ENCODE assay signal across 9 mouse cellular contexts in the genomic region with DNA sequence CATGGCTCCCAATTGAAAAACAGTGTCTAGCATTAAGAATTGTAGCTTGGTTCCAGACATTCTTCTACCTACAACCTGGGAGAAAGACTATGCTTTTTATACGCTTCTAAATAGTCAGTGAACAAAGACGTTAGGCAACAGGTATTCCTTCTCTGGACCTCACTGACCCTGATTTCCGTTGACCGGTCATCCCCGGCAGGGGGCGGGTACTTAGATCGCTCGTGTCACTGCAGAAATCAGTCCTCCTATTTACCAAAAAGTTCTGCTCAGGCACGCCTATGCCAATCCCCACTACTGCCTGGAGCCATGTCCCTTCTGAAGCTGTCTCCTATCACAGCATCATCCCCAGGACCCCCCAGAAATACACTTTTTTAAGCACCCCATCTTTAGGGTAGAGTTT. TPM values are rescaled to one million over a fixed set of nuclear protein-coding genes. Genes with fewer than 3 reads are reported as not detected.
DNase-seq lines count a peak whose midpoint lies in the region; ATAC-seq and TF ChIP-seq lines count a peak whose summit lies in the region.
"Had no signal": no experiment of that assay in that cellular context is flagged by ENCODE, and none has a peak within 500 bp of the region (broad histone marks: within the 10 kb centered on the region; RNA-seq: fewer than 3 reads in every experiment).

A gene (minus strand): TSS at position 96 of the 400 bp plus-strand sequence.

- peaks cover 34% of the 10 kb centered on the region for H3K4me1 ChIP-seq in embryonic facial prominence, embryonic 13.5 days
- H3K4me1 ChIP-seq in heart, postnatal 0 days (ENCODE audit: control insufficient read depth, insufficient read depth): peaks cover 7% of the 10 kb centered on the region; the same call in 1 of the 2 replicates

- H3K36me3 ChIP-seq in embryonic facial prominence, embryonic 13.5 days: no peaks in the 10 kb centered on the region
- no peaks in the 10 kb centered on the region for H3K36me3 ChIP-seq in heart, postnatal 0 days (replicated peaks; ENCODE audit: control insufficient read depth, insufficient read depth, low read length)

- no peaks in the 10 kb centered on the region for H3K9me3 ChIP-seq in embryonic facial prominence, embryonic 13.5 days
- no peaks in the 10 kb centered on the region for H3K9me3 ChIP-seq in heart, postnatal 0 days (replicated peaks; ENCODE audit: control insufficient read depth, low read length)

- no peak for TF ChIP-seq EP300 in heart, postnatal 0 days (IDR thresholded peaks at IDR 0.05; ENCODE audit: low read depth)

- DNase-seq in cerebellum, postnatal 10 days: peak; percentile 34 to 40
- DNase-seq in cerebellum, adult 9-10 months: no peak
- DNase-seq in heart, postnatal 0 days (ENCODE audit: low spot score): peak; percentile 52
- DNase-seq in kidney, postnatal 36 days: peak; percentile 49 to 69
- peak; percentile 62 for DNase-seq in lung, postnatal 25 days (ENCODE audit: low spot score)
- DNase-seq in testis, postnatal 10 days (ENCODE audit: low spot score): peak; percentile 57
- no peak for DNase-seq in left cerebral cortex, postnatal 14 days (ENCODE audit: low spot score in 2 of 2)

- peak within 1 kb of the TSS; percentile 83 for H3K4me2 ChIP-seq in embryonic facial prominence, embryonic 13.5 days
- H3K4me2 ChIP-seq in heart, postnatal 0 days (ENCODE audit: low read depth, low read length): peak within 1 kb of the TSS; percentile 90

- peak; percentile 36 for TF ChIP-seq CTCF in heart, postnatal 0 days (IDR thresholded peaks at IDR 0.05; ENCODE audit: low read depth)

- H3K27ac ChIP-seq in embryonic facial prominence, embryonic 13.5 days: peak within 1 kb of the TSS; percentile 84
- H3K27ac ChIP-seq in heart, postnatal 0 days (ENCODE audit: low read depth): peak within 1 kb of the TSS; percentile 90

- H3K4me3 ChIP-seq in embryonic facial prominence, embryonic 13.5 days: peak within 1 kb of the TSS; percentile 60
- peak within 1 kb of the TSS; percentile 77 for H3K4me3 ChIP-seq in heart, postnatal 0 days (ENCODE audit: low read depth, low read length)

- ATAC-seq in embryonic facial prominence, embryonic 13.5 days (ENCODE audit: insufficient number of reproducible peaks, insufficient read depth, low FRiP score, low TSS enrichment, low read depth): no peak
- ATAC-seq in heart, postnatal 0 days (ENCODE audit: insufficient read depth, low read depth): no peak

- intact Hi-C loops in left cerebral cortex, postnatal 14 days (cut with DNase I): loop anchor here (5.0 kb wide), 1 partner anchor 74 kb away; no protein-coding TSS in a partner anchor

- 2% methylated on average over 9 of the region's 9 CpGs for WGBS in embryonic facial prominence, embryonic 13.5 days
- 8% methylated on average over 9 of the region's 9 CpGs for WGBS in heart, postnatal 0 days

- peaks cover 33% of the 10 kb centered on the region for H3K27me3 ChIP-seq in embryonic facial prominence, embryonic 13.5 days
- H3K27me3 ChIP-seq in heart, postnatal 0 days (ENCODE audit: control insufficient read depth, insufficient read depth, low read length): no peaks in the 10 kb centered on the region

- peak within 1 kb of the TSS; percentile 78 for H3K9ac ChIP-seq in embryonic facial prominence, embryonic 13.5 days
- H3K9ac ChIP-seq in heart, postnatal 0 days (replicated peaks; ENCODE audit: low read depth, low read length): peak within 1 kb of the TSS; percentile 83

RNA-seq across cellular contexts. Expression of the gene that starts here (rescaled TPM):
- polyA plus RNA-seq in embryonic facial prominence, embryonic 13.5 days (2015; fragmentation: Nextera tagmentation; extraction: Ambion mirVana): 20.7 and 25.5 TPM in 2 replicates
- 29.5 and 31.2 TPM in 2 replicates for total RNA-seq in heart, postnatal 0 days (2014; rRNA removed; ENCODE audit: low replicate concordance)
- polyA plus RNA-seq in heart, postnatal 0 days (2015; fragmentation: Nextera tagmentation; extraction: Ambion mirVana): 15.9 and 16.5 TPM in 2 replicates
- 1 to 10 TPM; 8.0 to 8.3 TPM for total RNA-seq in left cerebral cortex, postnatal 14 days (2021)
- total RNA-seq: hematopoietic stem cell, adult 5-6 weeks had no signal

Comparison
In these comparisons a context has a peak if more than half of its experiments do, and no peak if none do; other contexts are left out.
1. DNase-seq: peak in cerebellum, postnatal 10 days (2 of 2), heart, postnatal 0 days (single experiment), kidney, postnatal 36 days (2 of 2), lung, postnatal 25 days (single experiment) and testis, postnatal 10 days (single experiment); none in cerebellum, adult 9-10 months (single experiment) and left cerebral cortex, postnatal 14 days (0 of 2).